Mouse (Mus musculus) spleen, postnatal 4 days (tissue): ENCODE results near the gene Slc3a1.

Source experiments
- DNase-seq, 2 experiments: peaks; one replicate each; pipeline ENCODE4 v3.0.0; 2022; ENCODE audit warnings: low spot score in 2 of 2

Gene Slc3a1

DNA sequence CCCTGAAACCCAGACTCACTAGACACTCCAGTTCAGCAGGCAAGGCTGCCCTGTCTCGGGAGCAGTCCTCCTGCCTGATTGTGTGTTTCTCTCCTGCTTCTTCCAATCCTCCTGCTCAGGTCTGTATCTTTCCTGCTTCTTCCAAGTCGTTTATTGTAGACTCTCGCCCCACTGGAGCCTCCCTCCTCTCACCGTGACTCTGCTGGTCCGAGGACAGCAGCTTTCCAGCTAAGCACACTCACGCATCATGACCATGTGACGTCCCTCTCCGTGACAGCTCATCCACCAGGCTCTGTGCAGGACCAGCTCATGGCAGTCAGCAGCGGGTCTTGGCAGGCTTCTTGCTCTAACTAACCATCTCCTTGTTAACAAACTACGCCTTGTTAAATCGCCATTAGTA is 5.9 kb downstream of the Slc3a1 start:
- no peak for DNase-seq

DNA sequence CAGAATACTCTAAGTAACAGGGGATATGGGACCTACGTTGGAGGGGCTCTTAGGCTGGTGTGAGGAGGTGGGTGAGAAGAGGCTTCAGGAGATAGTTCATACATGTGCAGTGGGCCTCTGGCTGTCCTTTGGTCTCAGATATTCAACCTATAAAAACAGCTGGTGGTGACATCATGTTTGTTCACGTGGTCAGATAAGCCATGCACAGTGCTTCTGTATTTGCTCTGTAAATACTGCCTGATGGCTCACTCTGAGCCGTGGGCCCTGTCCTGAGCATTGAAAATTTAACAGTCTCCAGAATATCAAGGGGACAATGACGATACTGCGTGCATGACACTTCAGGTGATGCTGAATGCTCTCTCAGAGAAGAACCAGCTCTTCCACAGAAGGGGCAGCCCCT is 9.7 kb downstream of the Slc3a1 start:
- no peak for DNase-seq

DNA sequence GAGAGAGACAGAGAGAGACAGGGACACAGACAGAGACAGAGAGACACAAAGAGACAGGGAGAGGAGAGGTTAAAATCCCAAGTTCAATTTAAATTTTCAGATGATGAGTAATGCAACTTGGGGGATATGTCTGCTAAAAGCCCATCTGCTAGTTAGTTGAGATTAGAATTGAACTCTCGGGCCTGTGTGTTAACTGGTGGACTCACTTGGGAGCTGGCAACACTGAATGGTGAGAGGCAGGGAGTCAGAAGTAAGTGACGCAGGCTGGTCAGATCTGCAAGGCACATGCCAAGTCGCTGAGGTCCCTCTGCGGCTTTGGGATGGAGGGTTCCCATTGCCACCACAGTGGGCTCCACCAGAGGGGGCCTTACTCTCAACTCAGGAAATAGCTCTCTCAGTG is 10.1 kb downstream of the Slc3a1 start:
- no peak for DNase-seq

DNA sequence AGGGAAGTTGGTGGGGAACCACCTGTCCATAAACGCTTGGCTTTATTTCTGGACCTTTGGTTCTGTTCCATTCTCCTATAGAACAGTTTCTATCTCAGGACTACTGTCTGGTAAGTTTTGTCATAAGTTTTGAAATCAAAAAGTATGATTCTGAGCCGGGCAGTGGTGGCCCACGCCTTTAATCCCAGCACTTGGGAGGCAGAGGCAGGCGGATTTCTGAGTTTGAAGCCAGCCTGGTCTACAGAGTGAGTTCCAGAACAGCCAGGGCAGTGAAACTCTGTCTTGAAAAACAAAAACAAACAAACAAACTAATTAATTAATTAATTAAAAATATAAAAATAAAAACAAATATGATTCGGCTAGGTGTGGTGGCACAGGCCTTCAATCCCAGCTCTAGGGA is 10.6 kb downstream of the Slc3a1 start:
- DNase-seq: no peak

DNA sequence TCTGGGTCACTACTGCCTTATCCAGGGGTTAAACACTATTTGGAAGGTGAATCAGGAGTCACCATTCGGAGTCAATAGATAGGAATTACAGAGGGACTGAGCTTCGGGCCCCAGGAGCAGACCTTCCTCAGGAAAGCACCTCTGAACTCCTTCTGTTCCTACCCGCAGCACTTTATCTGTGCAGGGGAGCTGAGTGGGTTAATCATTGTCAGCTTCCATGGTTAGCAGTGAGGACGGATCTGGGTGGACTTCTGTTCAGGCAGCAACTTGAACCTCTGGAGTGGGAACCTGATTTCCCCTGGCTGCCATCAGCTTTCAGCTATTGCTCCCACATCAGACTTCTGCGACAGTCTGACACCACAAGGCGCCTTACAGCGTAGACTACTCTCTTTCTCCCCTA is 12.7 kb downstream of the Slc3a1 start:
- no peak for DNase-seq

DNA sequence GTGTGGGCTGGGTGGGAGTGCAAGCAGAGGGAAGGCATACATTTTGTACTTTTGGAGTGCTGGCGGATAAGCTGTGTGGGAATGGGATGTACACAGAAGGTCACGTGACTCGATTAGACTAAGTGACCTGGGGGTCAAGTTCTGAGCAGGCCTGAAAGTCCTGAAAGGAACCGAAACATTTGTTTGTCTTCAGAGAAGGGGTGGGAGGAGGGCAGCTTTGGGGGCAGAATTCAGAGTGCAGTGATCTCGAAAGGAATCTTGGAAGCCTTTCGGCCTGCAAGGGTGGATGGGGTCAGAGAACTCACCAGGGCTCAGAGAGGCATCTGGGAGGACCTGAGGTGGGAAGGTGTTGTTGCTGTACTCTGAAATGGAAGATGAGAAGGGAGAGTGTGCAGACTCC is 14.2 kb downstream of the Slc3a1 start:
- no peak for DNase-seq

DNA sequence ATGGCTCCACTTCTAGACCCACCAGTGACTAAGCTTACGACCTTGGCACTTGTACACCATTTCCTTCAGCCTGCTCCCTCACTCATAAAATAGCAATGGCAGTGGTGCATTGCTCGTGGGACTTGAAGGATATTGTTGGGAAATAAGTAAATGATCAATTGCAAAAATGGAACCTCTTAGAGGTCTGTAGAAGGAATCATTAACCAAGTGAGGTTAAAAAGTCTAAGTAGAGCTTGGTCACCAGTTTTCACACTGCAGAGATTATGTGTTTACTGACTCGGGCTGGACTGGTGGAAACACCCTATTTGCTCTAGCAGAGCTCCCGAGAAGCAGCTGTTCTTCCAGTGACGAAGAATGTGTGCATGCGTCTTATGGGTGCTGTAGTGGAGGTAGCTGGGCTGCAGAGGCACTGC is 15.2 kb downstream of the Slc3a1 start:
- no peak for DNase-seq

DNA sequence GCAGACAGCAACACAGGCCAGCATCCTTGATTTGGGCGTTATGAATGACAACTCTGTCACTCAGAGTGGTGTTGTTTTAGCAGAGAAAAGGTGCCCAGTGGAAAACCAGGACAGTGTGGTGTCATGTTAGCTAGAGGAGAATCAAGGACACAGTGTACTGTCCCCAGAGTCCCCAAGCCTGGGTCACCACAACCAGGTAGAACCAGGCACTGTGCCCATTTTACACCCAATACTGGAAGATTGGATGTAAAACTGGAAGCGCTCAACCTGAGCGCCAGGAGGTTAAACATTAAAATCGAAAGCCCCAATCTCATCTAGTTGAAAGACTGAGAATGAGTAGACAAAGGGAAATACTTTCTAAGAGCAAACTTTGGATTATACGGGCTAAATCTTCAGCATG is 16.3 kb downstream of the Slc3a1 start:
- DNase-seq: no peak

DNA sequence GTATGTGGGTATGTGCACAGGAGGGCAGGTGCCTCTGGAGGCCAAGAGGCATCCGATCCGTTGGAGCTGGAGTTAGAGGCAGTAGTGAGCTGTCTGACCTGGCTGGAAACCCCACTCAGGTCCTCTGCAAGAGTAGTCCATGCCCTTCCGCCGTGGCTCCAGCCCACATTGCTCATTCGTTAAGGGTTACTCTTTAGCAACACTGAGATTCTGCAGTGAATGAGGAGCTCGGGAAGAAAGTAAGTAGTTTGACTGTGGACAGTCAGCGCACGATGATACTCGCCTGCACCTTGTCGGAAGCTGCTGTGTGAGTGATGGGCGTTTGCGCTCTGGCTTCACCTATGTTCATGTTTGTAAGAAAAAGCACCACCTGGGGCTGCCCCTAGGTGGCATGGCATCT is 17.0 kb downstream of the Slc3a1 start:
- DNase-seq: no peak

DNA sequence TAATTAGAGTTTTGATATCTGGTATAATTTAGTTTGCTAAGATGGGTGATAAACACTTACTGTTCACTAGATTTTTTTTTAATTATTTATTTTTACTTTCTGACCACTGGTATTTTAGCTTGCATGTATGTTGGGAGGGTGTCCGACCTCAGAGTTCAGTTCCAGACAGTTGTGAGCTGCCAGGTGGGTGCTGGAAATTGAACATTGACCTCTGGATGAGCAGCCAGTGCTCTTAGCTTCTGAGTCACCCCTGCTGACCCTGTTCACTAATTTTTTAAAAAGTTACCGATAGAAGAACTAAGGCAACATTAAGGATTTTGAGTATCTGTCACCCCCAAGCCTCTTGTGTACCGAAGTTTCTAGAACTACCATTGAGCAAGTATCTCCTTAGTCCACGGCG is 20.2 kb downstream of the Slc3a1 start:
- no peak for DNase-seq

DNA sequence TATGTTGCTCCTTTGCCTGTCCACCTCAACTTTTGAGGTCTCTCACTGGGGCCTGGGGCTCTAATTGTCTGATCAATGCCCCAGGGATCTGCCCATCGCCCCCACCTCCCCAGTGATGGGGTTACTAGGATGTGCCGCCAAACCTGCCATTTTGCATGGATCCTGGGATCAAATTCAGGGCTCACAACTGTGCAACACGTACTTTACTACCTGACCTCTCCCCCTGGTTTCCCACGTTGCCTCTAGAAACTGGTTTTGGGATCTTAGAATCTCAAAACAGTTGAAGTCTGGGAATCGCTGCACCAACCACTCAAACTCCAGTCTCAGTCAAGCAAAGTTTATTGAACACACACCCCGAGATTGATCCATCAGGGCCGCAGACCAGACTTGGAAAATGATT is 30.1 kb downstream of the Slc3a1 start:
- DNase-seq: no peak

DNA sequence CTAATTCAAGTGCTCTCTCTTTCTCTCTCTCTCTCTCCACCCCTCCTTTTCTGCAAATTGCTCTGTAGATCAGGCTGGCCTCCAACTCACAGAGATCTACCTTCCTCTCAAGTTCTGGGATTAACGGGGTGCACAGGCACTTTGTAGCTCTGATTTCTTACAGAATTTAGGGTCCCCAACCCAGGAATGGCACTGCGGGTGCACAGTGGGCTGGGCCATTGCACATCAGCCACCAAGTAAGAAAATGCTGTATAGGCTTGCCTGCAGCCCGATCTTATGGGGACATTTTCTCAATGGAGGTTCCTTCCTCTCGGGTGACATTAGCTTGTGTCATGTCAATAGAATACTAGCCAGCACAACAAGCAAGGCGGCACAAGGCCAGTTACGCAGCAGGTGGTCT is 31.0 kb downstream of the Slc3a1 start:
- DNase-seq: no peak

DNA sequence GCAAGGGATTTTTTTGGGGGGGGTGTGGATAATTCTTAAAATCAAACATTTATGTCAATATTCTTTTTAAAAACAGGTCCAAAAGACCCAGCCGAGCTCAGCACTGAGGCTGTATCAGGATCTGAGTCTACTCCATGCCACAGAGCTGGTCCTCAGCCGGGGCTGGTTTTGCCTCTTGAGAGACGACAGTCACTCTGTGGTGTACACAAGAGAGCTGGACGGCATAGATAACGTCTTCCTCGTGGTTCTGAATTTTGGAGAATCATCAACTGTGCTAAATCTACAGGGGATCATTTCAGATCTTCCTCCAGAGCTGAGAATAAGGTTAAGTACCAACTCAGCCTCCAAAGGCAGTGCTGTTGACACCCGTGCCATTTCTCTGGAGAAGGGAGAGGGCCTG is 35.4 kb downstream of the Slc3a1 start:
- no peak for DNase-seq

DNA sequence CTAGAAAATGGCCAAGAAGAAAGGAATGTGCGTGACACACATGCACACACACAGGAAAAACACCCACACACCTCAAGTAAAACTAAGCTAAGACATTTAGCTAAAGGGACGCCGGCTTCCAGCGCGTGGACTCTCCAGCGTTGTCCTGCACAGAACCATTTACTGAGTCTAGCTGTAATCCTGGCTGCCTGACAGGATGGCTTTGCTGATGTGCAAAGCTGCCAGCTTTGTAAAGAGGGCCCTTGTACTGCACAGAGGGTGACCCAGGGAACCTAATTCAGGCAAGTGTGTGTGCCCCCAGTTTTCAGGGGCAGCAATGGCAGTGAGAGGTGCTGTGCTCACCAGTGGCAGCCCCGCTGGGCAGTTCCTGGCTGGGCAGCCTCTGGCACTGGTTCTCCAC is 39.2 kb downstream of the Slc3a1 start:
- DNase-seq: no peak

DNA sequence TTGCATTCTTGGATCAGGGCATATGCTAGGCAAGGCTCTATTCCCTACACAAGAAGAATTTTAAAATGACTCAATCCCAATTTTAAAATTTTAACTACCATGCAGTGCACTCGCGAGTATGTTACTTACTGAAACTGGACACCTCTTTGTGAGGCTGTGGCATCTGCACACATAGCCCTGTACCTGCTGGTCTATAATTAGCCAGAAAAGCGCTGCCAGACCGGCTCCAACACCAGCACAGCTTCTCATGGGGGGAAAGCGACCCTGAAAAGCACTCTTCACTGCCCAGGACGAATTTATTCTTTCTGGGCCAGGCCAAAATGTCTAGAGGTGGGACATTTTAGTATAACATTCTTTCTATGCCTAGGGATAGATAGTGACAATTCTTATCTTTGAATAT is 42.5 kb downstream of the Slc3a1 start:
- no peak for DNase-seq

DNA sequence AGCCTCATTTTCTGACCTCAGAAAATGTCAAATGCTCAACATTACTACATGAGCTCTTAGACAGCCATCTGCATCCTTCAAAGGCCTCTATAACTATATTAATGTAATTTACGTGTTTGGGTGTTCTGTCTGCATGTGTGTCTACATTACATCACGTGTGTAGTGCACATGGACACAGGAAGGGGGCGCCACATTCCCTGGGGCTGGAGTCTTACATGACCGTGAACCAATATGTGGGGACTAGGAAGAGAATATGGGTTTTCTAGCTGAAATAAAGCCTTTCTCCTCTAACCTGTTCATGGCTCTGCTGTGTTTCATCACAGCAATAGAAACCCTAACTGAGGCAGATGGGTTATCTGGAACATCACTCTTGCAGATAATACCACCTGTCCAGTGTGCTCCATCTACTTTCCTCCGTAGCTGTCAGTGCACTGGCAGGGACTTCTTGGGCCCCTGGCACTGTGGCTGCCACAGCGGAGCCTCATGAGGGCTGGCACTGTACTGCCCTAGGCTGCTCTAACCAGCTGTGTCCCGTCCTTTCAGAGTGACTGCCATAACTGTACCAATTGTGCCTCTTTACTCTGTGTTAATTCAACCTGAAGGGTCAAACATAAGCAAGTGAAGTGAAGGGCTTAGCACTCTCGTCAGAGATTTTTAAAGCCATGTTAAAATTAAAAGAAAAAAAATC is 43.1 kb downstream of the Slc3a1 start:
- DNase-seq: no peak

DNA sequence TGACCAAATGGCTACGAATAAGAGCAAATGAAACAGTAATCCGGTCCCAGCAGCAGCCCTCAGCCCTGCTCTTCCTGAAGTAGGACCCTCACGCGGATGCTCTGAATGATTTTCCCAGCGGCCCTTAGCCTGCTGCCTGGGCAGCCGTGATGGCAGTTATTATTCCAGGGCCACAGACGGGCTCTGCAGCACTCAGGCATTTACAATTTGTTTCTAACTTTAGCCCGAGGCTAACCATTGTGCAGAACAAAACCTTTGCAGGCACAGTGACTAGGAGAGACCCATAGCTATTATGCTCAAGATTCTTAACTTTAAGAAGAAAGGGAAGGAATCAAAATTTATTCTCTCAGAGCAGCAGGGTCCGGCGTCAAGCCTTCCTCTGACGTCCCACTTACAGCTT is 44.2 kb downstream of the Slc3a1 start:
- no peak for DNase-seq

DNA sequence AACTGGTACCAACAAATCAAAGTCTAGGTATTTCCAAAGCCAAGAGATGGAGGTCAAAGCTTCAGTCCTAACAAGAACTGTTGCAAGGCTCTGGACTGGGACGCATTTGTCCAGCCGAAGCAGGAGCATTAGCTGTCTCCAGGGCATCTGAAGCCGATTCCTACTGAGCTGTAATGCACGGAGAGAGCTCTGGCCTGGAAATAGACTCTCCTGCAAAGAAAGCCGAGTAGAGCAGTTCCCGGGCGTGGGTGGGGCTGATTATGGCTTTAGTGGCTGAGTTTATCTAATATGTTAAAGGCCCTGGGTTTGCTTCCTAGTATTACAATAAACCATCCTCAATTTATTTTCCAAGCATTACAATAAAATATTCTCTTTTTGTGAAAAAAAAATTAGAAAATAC is 45.0 kb downstream of the Slc3a1 start:
- DNase-seq: no peak

DNA sequence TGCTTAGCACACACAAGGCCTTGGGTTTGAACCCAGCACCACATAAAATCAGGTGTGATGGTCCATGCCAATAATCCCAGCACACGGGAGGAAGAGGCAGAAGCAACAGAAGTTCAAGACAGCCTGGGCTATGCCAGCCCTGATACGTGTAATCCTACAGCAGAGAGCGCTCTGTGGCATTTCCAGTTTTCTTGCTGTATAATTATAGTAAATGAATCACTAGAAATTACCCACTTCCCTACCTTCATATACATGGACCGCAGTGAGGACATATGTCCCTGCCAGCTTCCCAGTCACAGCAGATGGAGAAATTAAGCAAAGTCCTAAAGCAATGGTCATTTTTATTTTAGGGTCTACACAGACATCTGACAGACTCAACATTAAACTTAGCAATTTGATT is 45.9 kb downstream of the Slc3a1 start:
- DNase-seq: no peak

DNA sequence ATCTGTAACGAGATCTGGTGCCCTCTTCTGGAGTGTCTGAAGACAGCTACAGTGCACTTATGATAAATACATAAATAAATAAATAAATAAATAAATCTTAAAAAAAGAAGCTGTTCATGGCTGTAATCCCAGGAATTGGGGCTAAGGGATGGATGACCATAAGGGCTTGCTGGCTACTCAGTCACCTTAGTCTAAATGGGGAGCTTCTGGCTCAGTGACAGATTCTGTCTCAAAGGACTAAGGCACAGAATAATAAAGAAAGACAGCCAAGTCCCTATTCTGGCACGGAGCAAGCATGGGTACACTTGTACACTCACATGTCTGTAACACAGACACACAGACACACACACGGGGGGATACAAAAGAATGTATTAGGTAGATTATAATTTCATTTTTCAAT is 51.1 kb downstream of the Slc3a1 start:
- no peak for DNase-seq

DNA sequence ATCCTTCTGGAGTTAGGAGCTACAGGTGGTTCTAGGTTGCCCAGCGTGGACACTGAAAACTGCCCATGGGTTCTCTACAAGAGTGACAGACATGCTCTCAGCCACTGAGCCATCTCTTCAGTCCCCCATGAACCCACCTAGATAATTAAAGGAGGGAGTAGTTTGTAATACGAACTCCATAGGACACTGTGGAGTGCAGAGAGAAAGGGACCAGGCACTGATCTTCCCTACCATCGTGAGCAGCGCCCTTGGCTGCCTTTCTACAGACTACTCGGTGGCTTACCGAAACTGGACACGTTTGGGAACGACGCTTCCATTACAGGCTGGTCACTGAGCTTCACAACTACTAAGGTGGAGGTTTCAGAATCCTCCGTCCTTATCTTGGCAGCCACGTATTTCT is 52.6 kb downstream of the Slc3a1 start:
- DNase-seq: no peak

DNA sequence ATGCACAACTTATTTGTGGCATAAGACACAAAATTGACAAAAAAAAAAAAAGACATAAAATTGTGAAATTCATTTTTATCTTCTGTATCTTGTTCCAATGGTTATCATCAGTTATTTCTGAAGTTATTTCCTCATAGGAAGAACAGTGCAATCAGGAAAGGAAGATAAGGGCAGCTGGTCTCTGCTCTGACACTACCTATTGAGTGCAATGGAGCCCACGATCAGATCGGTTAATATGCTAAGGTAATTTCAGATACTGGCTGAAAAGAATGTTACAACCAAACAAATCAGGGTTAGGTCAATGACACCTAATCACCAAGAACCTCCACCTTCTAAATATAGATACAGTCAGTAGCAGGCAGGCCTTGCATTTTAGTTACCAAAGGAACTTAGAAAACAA is 57.2 kb downstream of the Slc3a1 start:
- no peak for DNase-seq

DNA sequence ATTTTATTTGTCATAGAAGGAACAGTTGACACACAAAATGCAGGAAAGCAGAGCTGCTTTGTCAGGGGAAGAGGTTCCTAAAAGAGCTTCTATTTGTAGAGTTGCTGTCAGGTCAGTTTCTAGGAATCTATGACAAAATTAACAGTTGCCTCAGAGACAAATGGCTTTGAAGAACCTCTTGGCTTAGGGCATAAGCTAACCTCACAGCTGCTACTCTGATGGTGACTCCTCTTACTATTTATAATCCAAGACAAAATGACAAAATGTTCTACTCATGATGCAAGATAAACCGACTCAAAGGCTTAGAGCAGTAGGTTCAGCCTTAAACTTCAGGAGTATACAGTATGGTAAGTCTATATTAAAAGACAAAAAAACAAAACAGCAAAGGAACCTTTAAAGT is 58.3 kb downstream of the Slc3a1 start:
- no peak for DNase-seq

DNA sequence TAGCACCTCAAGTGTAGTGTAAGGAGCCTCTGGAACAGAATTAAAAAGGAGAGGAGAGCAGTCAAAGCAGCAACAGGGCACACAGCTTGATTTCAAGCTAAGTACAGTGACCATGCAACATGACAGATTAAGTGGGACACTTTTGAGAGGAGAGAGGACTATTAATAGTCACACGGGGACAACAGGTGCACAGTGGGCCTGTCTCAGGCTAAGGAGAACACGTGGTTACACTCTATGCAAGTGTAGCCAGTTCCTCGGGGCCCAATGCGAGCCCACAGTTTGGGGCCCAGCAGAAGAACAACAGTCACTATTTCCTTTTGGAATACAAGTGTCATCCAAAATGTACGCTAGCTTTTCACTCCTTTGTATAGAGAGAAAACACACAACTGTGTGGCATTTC is 59.4 kb downstream of the Slc3a1 start:
- DNase-seq: no peak

DNA sequence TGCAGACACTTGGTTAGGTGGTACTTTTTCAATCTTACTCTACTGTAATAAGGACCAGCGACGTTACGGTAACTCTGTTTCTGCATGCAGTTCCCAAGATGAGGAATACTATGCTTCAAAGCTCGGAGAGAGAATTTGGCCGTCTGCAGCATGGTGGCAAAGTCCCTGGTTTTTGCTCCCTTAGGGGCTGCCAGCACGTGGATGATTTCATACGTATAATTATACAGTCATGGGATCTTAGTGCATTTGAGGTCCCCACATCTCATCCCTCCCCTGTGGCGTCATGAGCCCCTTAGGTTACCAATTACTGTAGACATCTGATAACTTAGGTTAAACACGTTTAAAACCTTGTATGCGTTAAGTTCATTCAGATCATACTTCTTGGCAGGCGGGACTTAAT is 60.2 kb downstream of the Slc3a1 start:
- DNase-seq: no peak
